Mouse (Mus musculus) frontal cortex, postnatal 25 days (tissue): ENCODE data around the gene Styx.
"Not testable (repeated sequence)": the region's sequence is repeated elsewhere in the genome, so short reads cannot be mapped to it uniquely, and the experiment has no call there.

Experiments used
- DNase-seq, 2 experiments: peaks; one replicate each; pipeline ENCODE4 v3.0.0; 2022; ENCODE audit warnings: low spot score in 2 of 2

The Styx gene

DNA sequence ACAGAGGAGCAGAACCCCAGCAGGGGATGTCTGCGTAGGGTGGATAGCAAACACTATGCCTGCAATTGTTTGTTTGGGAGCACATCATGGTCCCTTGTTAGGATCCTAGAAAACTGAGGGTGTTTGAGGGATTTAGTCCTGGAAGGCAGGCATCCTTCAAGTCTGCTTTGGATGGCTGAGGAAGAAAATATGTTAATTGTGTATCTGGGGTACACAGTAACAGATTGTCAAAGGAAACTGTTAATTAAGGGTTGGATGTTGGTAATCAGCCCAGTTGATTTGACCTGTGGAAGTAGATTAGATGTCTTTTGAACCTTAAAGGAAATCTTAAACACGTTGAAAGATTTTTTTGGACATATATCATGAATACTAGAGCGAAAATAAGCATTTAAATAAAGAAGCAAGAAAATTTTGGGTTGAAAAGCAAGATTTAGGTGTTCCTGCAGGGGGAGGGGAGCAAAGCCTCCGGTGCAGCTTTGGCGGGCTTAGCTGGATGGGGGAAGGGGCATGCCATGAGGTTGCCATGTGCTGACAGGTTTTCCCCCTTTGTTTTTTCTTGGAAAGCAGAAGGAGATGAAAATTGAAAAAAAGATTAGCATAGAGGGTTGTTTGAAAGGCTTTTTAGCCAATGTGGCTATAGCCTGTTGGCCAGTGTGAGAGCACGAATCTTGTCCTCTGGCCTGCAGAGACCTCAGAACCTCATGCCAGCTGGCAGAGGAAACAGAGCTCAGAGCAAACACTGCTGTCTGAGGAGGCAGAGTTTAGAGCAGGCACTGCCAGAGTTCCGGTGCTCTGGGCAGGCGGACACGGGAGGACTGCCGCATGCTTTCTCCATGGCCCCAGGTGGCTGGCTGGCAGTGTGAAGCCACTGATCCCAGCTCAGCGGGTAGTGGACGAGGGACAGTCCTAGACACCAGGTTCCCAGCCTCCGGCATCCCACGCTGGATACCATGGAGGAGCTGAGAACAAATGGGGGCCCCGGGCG, 13.6 kb downstream of the Styx start:
- DNase-seq, result no peak

DNA sequence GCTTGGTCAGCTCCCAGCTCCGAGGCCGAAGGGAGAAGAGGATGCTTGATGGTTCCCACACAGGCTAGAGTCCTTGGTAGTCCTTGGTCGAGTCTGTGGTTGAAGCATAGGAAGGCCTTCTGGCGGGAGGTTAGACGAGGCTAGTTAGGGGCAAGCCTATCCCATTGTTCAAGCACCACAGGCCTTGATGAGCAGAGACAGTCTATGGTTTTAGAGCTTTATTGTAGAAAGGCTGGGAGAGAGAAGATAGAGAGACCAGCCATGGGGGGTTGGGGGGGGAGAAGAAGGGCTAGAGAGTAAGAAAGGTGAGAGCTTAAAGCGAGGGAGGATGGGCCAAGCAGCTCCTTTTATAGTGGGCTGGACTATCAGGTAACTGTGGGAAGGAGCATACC, 14.3 kb downstream of the Styx start:
- no peak for DNase-seq

DNA sequence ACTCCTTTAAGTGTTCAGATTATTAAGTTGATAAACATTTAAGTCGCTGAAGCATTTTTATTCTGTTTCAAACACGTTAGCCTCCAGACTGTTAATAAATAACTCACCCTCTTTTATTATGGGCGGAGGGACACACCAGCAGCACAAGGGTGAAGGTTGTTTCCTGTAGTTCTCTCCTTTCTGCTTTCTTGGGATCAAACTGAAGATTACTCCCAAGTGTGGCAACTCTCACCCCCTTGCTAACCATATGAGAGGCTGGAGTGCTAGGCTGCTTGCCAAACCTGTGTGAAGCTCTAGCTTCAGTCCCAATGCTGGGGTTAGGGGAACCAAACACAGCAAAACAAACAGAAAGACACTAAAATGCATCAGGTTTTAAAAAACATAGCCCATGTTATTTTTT, 27.9 kb downstream of the Styx start:
- DNase-seq, result no peak

DNA sequence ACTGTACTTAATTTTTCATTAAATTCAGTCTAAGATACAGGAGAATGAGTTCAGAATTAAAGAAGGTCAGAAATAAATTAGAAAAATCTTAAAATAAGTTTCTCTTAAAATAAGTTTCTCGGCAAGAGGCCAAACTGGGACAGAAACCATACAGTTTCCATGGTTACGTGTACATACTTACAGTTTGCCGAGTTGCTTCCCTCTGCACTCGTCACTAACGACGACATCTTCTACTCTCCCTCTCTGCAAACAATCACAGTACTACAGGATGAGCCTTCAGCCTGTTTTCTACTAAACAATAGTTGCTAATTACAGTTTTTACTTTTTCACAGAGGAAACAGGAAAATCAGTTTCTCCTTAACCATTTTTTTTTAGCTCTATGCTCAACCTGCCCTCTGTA, 29.9 kb downstream of the Styx start:
- no peak for DNase-seq

DNA sequence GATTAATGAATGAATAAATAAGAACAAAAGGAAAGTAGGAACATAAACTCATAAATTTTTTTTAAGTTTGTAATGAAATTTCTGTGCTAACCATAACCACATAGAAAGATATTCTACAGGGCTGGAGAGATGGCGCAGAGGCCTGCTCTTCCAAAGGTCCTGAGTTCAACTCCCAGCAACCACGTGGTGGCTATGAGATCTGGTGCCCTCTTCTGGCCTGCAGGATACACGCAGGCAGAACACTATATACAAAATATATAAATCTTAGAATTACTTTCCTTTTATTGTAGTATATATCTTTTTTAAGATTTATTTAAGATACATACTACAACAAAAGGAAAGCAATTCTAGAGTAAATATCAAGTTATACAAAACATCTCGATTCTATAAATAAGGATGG, 32.0 kb downstream of the Styx start:
- DNase-seq, result no peak

DNA sequence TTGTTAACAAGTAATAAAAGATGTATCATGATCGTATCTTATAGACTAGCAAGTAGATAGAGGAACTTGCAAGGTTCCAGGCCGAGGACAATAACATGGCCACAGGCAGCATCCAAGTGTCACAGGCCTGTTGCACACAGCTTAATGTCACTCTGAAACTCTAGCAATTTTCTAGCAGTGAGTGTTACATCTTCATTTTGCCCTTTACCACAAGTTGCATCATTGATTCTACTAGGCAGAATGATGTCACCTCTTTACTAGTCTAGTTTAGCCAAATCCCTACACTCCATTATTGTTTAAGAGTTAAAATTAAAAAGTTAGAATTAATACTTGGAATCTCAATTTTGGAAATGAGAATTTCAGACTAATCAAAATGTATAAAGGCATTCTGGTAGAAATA, 34.7 kb downstream of the Styx start:
- no peak for DNase-seq

DNA sequence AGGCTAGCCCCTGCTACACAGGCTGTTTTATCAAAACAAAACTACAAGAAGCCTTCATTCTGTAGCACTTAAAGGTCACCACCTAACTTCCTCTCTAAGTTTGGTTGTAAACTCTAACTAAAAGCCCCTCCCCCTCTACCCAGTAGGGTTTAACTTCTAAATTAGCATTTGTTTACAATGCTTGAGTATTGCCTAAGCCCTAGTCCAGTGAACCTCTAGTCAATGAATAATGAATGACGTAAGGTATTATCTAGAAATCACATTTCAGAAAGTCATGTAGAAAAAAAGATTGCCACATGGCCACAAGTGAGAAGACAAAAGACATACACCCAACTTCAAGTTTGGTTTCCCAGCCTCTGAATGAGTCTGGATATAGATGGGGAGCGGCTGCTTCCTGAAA, 36.6 kb downstream of the Styx start:
- no peak for DNase-seq

DNA sequence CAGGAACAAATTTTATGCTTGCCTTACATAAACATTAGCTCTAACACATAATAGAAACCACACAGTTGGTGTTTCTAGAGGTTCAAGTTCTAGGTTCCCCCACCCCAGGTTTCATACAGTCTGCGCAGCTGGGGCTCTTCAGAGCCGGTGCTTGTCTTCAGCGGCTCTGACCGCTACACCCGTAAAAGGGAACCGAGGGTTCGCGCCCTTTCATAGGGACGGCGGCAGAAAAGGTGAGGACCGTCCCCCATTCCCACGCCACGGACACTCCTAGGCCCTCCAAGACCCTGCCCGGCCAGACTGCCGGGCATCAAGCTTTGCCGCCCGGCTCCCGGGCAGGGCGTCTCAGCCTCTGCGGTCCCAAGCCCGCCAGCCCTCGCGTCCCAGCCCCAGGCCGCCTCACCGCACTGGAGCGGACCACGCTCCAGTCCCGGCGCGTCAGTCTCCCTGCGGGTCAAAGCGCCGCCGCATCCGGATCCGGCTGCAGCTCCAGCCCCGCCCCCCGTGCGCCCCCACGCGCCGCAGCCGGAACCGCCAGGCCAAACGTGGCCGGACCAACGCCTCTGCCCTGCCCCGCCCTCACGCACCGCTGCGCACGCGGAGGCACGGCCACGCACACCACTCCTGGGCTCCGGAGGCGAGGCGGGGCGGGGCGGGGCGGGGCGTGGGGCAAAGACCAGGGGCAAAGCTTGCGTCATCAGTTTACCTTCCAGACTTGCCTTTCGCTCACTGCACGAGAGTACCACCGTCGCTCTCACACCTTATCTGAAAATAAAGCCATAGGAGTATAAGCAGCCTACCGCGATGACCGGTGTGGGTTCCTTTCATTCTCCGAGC, 37.7 kb downstream of the Styx start:
- peak; percentile 64 to 76 for DNase-seq

DNA sequence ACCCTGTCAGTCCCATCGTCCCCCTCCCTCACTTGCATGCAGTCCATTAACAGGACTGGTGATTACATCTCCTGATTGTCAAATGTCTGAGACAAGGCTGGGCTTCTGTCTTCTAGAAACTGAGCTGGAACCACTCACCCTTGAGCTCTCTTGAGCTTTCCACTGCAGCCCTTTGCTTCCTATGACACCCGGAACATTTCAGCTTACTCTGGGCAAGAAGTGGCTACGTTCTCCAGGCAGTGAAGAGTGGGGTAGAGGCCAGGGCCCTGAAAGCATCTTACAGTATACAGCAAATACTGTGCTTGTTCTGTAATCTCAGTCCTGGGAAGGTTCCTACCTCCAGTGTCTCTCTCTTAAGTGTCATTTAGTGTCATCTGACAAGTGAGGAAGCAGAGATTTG, 38.3 kb downstream of the Styx start:
- peak in 1 of 2 experiments; percentile 34 for DNase-seq

DNA sequence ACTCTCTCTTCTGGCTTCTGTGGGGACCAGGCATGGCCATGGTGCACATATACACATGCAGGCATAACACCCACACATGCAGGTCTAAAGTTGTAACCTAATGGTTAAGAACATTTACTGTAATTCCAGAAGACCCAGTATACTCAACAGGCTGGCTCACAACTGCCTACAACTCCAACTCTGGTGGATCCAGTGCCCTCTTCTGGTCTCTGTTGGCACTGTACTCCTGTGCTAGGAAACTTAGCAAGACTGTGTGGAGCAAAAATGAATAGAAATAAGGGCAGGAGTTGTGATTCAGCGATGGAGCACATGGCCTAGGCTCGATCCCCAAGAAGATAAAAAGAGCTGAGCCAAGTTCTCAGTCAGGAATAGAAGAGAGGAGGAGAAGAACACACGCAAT, 48.9 kb downstream of the Styx start:
- DNase-seq, result no peak

DNA sequence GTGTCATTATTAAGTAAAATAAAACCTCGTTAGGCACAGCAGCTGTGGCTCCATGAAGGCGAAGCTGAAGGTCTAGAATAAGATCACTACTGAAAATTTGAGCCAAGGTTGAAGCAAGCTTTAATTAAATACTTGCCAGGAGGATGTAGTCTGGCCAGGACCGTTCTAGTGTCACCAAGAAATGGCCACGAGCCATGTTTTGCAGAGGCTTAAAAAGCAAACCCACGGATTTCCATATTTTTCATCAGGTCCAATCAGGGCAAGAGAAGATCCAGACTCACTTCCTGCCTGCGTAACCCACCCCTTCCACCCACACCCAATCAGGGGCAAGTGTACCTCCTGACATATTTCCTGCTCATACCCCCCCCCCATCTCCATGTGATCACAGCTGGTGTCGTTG, 52.8 kb downstream of the Styx start:
- DNase-seq, result no peak

DNA sequence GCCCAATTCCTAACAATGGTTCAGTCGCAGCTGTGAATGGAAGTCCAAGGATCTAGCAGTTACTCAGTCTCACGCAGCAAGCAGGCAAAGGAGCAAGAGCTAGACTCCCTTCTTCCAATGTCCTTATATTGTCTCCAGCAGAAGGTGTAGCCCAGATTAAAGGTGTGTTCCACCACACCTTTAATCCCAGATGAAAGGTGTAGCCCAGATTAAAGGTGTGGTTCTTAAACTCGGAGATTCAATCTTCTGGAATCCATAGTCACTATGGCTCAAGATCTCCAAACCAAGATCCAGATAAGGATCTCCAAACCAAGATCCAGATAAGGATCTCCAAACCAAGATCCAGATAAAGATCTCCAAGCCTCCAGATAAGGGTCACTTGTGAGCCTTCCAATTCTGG, 53.9 kb downstream of the Styx start, which contains the start of gene Gnpnat1:
Gene Gnpnat1 (minus strand): TSS at position 101 of the 400 bp plus-strand sequence.
- not testable (repeated sequence) for DNase-seq

DNA sequence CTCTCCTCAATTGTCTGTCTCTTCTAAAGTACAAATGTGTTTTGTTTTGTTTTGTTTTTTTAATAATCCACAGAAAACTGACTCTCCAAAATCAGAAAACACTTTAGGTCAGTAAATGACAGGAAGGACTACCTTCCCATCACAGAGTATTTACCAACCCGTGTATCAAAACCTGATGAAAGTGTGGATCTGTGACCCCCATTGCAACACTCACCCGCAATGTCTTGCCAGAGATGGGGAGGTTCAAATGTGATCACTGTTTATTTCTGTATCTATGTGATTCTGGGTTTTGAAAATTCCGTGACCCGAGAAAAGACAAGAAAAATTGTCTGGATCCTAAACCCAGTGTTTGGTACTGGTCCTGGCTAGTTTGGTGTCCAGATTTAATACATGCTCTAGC, 65.4 kb downstream of the Styx start:
- DNase-seq, result no peak

DNA sequence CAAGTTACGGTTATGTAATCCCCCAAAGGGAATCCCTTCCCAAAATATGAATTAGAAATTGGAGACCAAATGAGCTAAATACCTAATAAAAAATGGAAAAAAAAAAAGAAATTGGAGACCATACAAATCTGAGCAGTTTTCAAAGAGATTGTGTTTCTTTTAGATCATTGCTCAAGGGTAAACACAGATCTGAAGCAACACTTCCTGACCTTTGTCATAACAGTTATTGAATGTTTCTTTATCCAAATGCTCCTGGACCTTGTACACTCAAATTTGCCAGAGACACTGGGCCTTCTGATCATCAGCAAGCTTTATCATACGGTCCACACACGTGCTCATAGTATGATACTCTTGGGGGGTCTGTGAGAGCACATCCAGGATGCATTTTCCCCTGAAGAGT, 67.7 kb downstream of the Styx start:
- DNase-seq, result no peak

DNA sequence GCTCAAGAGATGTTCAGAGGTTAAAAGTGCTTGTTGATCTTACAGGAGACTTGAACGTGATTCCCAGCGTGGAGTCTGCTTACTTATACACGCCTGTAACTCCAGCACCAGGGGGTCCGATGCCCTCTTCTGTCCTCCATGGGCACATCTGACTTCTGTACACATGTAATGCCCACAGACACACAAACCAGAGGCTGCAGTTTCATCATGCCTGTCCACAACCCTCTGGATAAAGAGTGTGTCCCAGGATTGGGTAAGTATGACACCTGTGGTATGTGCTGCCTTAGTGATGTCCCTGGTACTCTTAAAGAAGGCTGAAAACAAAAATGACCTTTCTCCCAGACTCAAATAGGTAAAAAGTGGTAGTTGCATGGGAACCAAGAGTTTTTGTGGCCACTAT, 68.4 kb downstream of the Styx start:
- DNase-seq, result no peak

DNA sequence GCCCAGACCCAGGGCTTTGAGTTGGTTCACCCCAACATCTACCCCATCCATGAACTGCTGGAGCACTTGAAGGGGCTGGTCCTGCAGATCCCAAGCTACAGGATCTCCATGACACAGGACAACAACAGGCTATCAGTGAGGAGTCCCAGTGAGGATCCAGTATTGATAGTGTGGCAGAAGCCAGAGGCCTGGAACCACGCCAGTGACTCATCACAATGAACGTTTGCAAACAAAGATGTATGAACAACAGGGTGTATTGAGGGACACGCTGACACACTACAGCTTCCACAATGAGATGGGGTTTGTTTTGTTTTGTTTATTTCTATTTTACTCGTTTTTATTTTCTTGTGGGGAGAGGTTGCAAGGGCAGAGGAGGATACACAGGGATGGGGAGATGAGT, 71.5 kb downstream of the Styx start:
- DNase-seq, result no peak

DNA sequence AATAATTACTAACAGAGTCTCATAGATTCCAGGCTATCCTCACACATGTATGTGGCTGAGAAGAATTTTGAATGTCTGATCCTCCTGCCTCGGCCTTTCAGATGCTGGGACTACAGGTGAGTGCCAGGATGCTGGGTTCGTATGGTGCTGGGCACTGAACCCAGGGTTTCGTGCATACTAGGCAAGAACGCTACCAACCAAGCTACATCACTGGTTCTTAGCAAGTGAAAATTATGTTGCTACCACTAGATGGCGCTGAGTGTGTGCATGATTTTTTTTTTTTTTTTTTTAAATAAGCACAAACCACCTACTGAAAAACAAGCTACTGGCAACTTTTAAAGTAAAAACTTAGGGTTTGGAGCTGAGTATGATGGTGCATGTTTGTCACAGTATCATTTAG, 72.3 kb downstream of the Styx start:
- DNase-seq, result peak in 1 of 2 experiments; percentile 19

DNA sequence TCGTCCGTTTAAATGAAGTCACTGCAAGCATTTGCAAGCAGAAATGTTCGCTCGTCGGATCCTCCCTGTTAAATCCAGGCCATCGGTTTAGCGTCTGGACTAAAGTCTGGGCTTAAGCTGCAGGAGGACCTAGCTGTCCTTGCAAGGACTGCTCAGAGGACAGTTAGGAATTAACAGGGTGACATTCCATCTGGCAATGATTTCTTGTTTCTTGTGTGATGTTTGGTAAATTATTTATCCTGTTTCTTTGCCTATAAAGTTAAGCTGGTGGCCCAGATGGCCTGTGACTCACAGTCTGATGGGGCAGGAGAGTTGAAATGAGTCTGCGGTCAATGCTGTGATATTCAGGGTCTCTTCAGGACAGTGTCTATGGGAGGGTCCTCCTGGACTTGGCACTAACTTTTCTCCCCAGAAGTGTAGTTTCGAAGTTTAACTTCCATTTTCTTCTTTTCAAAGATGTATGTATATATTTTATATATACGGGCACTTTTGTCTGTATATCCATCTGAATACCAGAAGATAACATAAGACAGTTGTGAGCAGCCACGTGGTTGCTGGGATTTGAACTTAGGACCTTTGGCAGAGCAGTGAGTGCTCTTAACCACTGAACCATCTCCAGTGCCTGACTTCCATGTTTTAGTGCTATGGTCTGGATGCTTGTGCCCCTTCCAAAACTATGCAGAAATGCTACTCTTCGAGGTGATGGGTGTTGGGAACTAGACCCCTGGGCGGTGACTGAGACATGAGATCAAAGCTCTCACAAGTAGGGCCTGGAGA, 79.4 kb downstream of the Styx start:
- no peak for DNase-seq

DNA sequence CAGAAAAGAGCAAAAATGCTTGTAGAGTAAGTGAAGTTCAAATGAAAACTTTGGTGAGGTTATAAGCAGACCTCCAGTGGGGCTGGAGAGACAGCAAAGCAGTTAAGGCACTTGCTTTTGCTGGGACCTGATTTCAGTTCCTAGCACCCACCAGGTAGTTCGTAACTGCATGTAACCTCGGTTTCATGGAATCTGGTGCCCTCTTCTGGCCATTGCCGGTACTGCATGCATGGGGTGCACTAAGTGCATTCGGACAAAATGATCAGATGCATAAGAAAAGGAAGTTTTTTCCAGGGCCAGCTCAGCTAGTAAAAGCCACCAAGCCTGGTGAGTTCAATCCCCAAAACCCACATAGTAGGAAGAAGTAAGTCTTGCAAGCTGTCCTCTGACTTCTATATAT, 81.1 kb downstream of the Styx start:
- no peak for DNase-seq

DNA sequence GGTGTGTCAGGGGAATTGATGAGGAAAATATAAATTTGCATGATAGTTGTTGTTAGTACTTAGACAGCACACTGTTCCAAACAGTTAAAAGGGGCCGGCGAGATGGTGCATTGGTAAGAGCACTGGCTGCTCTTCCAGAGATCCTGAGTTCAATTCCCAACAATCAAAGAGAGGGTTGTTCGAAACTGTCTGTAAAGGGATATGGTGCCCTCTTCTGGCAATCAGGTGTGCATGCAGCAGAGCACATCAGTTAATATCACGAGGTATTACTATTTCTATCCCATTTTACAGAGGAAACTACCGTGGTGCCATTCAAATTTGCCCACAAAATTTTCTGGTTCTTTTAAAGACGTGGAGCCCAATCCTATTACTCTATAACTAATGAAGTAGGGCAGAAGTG, 83.3 kb downstream of the Styx start:
- DNase-seq, result no peak

DNA sequence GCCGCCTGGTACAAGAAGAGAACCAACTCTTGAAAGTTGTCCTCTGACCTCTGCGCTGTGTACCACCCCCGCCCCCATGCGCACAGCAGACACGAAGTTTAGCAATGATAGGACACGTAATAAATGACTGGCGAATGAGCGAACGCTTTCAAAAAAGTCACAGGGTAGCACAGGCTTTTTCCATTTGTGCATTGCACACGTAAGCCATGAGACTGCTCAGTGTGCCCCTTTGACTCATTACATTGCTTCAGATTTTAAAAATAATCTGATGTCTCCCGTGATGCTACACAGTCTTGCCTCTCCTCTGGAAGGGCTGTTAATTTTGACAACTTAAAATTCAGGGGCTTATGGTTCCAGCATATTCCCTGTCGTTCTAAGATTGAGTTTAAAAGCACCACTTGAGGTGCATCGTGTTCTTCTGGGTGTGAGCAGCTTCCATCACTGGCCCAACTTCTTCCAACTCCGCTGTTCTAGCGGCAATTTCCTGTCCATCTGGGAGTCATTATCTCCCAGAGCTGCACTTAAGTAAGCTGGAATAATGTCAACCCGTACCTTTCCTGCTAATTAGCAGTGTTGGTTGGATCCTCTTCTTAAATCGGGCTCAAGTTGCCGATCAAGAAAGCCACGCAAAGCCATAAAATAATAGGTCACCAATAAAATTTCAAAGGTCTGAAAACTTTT, 87.5 kb downstream of the Styx start:
- DNase-seq, result no peak

DNA sequence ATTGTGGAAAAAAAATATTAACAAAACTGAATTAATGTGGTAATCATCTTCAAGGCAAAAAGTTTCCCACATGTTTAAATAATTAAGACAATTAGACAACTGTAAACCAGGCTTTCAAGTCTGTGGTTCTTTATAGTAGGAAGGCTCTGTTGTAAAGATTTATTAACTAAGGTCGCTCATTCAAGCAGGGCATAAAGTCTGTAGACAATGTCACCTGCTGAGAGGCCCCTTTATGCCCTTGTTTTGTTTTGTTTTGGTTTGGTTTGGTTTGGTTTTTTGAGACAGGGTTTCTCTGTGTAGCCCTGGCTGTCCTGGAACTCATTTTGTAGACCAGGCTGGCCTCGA, 88.0 kb downstream of the Styx start:
- DNase-seq, result no peak
